Mouse (Mus musculus) CD4-positive, CD25-positive, alpha-beta regulatory T cell (primary cell): Measurements from ENCODE around the gene Rabif. TPM values are rescaled to one million over a fixed set of nuclear protein-coding genes. Genes with fewer than 3 reads are reported as not detected.

Source experiments
- polyA plus RNA-seq: library from polyadenylated mRNA; unstranded; fragments of 100-300 nt; shearing (Covaris generic); gene quantifications from one replicate; pipeline ENCODE4 v1.2.1, GENCODE M21; 2017

Gene Rabif
- 42.0 TPM for polyA plus RNA-seq

GRCm38 (mm10) chr1:134494428-134495215, at the start of gene Rabif:
TSS of gene Rabif (plus strand) at chr1:134494648.

DNA sequence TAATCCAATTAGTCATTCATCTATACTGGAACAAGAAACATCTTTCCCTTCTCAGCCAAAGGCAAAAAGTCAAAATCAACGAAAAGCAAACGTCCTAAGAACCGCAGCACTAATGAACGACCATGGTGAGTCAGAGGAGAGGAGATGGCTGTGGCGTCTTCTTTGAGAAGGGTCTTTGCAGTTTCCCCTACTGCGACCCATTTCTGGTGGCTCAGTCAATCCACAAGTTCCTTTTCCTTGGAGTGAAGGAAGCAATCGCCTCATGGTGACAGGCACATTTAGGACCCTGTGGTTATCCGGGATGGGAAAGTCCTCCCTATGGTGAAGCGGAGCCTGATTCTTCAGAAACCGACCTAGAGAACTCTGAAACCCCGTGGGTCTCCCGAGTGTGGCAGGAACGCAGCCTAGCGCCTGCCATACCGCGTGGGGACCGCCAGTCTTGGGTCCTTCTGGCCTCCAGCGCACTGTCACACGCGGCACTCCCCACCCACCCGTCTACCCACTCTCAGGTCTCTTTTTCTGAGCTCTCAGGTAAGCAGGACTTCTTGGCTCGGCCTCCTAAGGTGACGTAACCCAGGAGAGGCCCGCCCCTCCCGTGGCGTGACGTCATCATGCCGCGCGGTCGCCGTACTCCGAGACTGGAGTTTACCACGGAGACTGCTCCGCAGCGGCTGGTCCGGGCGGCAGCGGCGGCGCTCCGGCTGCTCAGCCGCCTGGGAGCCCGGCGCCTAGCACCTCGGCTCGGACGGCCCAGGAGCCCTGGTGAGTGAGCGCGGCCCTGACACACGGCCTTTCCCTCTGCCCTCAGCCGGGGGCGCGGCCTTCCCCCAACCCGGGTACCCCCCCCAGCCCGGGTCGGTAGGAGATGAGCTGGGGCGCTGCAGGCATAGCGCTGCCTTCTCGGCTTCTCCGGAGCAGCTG, 39.3 kb upstream of the Rabif start, which contains the start of gene Klhl12:
Klhl12 (plus strand) TSS at position 628 of the 921 bp plus-strand sequence.

DNA sequence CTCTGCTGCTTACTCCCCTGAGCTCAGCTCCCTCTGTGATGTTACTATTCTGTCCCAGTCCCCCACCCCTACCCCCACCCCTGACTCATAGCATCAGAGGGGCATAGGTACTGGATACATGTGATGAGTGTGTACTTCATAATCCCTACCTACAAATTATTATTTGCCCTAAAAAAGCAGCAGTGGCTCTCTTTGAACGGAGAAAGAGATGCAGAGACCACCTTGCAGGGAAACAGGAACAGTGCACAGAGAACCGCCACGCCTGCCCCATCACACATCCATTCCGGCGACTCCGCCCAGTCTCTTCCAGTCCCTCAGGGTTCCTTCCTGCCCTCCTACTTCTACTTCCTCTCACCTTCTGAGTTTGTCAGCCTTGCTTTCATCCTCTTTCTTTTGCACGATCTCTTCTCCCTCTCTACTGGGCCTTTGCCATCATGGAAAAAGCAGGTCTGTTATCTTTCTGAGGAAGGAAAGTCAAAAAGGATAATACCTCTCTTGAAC, 55.2 kb downstream of the Rabif start, which contains the start of gene Mgat4e:
Mgat4e (minus strand) TSS at position 51 of the 501 bp plus-strand sequence.

Other genes with a start within 250 kb of the Rabif start
- not detected for gene Myog, start 204.7 kb upstream of the Rabif start, polyA plus RNA-seq
- 0.13 TPM for gene Ppfia4, start 161.7 kb upstream of the Rabif start, polyA plus RNA-seq
- 64.3 TPM for gene Tmem183a, start 132.7 kb upstream of the Rabif start, polyA plus RNA-seq
- gene 4933406M09Rik, start 108.7 kb upstream of the Rabif start, polyA plus RNA-seq: not detected
- 27.7 TPM for gene Cyb5r1, start 89.1 kb upstream of the Rabif start, polyA plus RNA-seq
- 82.3 TPM for gene Adipor1, start 79.3 kb upstream of the Rabif start, polyA plus RNA-seq
- gene Klhl12, start 39.1 kb upstream of the Rabif start, polyA plus RNA-seq: 21.6 TPM
- 0.13 TPM for gene Mgat4e, start 55.0 kb downstream of the Rabif start, polyA plus RNA-seq
- gene Kdm5b, start 65.5 kb downstream of the Rabif start, polyA plus RNA-seq: 59.6 TPM
- 0.18 TPM for gene Syt2, start 152.0 kb downstream of the Rabif start, polyA plus RNA-seq